Mouse (Mus musculus): ENCODE measurements at regions not wholly inside any gene's neighbourhood (a gene's known extent, or its start where the extent isn't known, plus 50 kb on each side); places are given as distances from the start of the nearest gene placed in this dataset.
"Not testable (repeated sequence)": the region's sequence is repeated elsewhere in the genome, so short reads cannot be mapped to it uniquely, and the experiment has no call there.

GRCm38 (mm10) chr12:20844873-20845272 is 145.4 kb upstream of the Asap2 start:
- TF ChIP-seq CTCF (IDR thresholded peaks at IDR 0.05; ENCODE audit: borderline replicate concordance, control insufficient read depth, extremely low read depth, insufficient read depth, low read length, poor library complexity); POLR2A (IDR thresholded peaks at IDR 0.05; ENCODE audit: control insufficient read depth, extremely low read depth, insufficient read depth, low read length, poor library complexity): not testable (repeated sequence)
